Mouse (Mus musculus) spleen, embryonic (tissue): Measurements from ENCODE around the gene Mapkapk2.

Experiments
- CTCF ChIA-PET: fragments of 350-600 bp; sonication (Branson Sonifier 250); formaldehyde crosslinking; loops from one replicate; lab custom pipeline; 2022; lab: Charles Lee

Gene Mapkapk2

DNA sequence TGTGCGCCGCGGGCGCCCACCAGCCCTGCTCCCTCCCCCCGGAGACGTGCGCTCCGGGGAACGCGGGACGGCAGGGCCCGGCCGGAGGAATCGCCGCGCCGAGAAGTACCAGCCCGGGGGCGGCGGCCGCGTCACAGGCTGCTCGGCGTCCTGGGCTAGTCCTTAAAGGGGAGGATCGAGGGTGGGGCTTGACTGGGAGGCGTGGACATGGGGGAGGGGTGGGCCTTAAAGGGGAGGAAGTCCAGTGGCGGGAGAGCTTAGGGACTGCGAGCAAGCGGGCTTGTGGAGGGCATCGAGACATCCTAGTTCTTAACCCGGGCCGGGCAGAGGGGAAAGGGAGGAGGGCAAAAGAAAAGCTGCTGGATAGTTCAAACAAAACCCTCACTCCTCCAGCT is at the start of gene Mapkapk2:
Mapkapk2 (minus strand) TSS at position 127 of the 395 bp plus-strand sequence.
- CTCF ChIA-PET: no interaction called here

DNA sequence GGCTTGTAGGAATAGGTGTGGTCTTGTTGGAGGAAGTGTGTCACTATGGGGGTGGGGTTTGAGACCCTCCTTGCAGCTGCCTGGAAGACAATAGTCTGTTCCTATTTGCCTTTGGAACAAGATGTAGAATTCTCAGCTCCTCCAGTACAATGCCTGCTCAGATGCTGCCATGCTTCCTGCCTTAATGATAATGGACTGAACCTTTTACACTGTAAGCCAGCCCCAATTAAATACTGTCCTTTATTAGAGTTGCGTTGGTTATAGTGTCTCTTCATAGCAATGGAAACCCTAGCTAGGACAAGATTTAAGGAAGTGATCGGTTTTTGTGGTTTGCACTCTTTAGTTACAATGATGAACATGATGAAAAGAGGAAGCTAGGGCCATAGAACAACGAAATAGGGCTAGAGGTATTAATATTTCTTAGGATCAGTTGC is 48.6 kb upstream of the Mapkapk2 start:
- CTCF ChIA-PET: interaction anchor here (0.6 kb wide), 1 partner anchor 100 kb away, joined by 4 read pairs; no protein-coding TSS in a partner anchor

DNA sequence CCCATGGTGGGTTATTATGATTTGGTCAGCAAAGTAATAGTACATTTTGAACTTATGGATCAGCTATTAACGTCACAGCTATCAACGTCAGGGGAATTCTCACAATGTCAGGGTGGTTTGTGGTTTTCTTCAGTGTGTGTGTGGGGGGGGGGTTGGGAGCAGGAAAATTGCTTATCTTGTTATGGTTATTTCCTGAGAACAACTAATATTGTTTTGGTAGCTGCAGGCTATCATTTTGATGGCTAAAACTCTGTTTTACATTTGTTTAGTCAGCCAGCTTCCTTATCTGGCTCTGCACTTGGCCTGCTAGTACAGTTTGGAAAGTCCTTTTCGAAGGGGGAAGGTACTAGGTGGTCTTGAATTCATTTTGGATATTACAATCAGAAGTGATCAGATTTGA is 47.6 kb upstream of the Mapkapk2 start:
- CTCF ChIA-PET: interaction anchor here (0.6 kb wide), 3 partner anchors 36 to 54 kb away, joined by 3 to 14 read pairs (median 3); no protein-coding TSS in a partner anchor

DNA sequence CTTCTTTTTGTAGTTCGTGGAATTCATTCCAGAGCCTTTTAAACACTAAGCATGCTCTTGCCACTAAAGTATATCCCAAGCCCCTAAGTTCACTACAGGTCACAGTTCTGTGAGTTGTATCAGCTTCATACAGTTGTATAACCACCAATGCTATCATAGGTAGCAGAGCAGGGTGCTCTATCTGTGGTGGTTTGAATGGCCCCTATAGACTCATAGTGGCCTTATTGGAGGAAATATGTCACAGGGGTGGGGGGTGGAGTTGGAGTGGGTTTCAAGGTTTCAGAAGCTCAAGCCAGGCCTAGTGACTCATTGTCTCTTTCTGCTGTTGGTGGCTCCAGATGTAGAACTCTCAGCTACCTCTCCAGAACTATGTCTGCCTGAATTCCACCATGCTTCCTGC is 44.8 kb upstream of the Mapkapk2 start:
- CTCF ChIA-PET: no interaction called here

DNA sequence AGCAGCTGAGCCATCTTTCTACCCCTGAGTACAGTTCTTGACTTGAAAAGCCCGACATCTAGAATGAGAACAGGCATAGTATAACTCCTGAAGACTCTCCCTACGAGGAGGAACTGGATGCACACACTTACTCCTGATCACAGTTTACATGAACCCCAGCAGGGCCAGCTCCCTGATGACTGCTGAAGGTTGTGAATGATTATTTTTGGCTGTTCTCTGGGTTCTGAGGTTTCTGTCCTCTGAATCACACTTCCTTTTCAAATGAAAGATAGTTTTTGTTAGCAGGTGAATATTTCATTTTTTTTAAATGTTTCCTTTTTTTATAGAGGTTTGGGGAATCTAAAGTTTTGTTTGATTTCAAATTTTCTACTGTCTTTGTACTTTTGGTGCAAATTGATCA is 43.8 kb upstream of the Mapkapk2 start:
- CTCF ChIA-PET: no interaction called here

DNA sequence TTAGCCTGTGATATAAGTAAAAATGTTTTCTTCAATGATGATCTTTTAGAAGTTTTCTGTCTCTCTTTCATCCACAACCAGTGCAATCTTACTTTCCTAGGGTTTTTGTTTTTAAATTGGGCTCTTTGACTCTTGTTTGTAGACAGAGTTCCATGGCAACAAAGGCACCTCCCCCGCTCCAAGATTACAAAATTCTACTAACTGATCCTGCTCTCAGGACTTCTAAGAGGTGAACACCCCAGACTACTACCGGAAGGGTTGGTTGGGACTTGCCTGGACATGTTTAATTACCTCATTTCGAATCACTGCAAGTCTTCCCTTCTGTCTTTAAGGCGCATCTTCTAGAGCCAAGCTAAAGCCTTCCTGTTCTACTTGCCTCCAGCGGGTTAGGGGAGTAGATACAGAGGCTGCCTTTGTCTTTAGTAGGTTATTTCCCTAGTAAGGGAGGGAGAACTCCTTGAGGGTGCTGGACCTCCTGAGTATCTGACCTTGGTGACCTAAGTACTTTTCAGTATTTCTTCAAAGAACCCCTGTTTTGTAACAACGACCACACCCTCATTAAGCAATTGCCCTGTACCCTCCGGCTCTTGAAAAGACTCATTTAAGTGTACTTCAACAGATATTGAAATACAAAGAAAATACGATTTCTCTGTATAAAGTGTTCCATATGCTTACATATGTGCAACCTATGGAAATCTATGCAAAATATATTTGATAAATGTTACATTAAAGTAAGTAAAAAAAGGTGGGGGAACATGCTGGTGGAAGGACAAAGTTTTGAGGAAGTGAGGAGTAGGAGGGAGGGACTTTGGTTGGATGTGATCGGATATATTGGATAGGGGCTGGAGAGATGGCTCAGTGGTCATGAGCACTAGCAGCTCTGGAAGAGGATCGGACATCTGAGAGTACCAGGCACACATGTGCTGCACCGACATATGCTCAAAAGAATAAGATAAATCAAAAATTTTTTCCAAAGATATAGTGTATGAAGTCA is 41.8 kb upstream of the Mapkapk2 start:
- CTCF ChIA-PET: interaction anchor here (1.2 to 1.4 kb wide), 2 partner anchors 21 to 23 kb away, joined by 3 read pairs; no protein-coding TSS in a partner anchor

DNA sequence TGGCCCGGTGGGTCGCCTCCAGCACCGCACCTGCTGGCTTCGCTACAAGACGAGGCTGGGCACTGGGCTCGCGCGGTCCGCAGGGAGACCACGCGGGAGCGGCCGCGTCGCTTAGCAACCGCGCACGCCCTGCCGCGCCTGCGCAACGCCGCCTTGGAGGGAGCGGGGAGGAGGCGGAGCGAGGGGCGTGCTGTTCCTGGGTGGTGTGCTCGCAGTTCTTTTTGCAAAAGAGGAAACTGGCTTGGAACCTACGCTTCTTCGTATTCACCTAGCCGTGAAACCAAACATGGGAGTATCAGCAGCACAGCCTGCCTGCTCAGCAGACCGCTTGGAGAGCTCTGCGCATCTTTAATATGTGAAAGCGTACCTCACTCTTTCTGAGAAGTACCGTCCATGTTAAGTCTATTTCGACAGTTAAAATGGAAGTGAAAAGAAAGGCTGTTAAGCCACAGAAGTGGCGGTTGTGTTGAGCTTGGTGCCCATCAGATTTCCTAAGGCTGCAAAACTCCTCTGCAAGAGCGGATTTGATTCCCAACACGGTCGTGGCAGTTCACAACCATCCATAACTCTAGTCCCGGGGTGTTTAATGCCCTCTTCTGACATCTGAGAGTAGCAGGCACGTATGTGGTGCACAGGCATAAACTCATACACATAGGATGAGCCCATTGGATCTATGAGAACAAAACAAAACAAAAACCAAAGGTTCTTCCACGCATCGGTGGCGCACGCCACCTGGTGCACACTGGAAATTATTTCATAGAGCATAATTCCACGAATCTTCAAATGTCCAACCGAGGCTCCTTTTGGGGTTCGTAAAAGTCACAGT is 40.8 kb upstream of the Mapkapk2 start, which contains the start of gene Dyrk3:
Dyrk3 (minus strand) TSS at position 150 of the 826 bp plus-strand sequence.
- CTCF ChIA-PET: interaction anchor here (0.7 to 1.4 kb wide), 3 partner anchors 16 to 22 kb away, joined by 3 read pairs; no protein-coding TSS in a partner anchor

DNA sequence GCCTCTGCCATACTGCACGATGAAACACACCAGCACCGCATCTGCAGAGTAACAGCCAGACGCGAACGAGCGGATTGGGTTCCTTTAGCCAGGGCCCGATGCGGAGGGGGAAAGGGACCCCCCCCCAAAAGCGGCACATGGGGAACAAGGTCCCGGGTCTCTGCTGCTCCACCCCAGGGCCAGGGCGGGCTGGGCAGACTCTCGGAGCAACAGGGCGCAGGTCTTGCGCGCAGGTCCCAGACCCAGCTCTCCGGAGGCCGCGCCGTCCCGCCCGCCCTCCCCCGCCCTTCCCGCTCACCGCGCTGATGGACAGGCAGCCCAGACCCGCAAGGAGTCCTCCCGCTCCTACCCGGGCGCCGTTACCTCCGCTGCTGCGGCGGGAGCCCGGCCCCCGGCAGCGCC is 40.1 kb upstream of the Mapkapk2 start:
- CTCF ChIA-PET: no interaction called here

DNA sequence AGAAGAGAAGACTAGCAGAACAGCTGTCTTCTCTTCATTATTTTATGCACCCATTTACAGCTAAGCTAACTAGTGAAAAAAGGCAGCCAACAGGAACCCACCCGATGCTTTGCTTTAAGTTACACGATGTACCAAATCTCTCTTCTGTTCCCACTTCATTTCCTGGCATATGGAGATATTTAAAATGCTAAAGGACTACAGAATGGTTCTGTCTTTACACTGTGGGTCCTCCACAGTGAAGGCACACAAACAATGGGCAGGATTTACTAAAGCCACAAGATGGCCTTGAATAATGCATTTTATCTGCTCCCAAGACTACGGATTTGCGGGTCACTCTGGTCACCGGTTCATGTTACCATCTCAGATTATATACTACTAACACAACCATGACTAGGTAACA is 39.5 kb upstream of the Mapkapk2 start:
- CTCF ChIA-PET: no interaction called here

DNA sequence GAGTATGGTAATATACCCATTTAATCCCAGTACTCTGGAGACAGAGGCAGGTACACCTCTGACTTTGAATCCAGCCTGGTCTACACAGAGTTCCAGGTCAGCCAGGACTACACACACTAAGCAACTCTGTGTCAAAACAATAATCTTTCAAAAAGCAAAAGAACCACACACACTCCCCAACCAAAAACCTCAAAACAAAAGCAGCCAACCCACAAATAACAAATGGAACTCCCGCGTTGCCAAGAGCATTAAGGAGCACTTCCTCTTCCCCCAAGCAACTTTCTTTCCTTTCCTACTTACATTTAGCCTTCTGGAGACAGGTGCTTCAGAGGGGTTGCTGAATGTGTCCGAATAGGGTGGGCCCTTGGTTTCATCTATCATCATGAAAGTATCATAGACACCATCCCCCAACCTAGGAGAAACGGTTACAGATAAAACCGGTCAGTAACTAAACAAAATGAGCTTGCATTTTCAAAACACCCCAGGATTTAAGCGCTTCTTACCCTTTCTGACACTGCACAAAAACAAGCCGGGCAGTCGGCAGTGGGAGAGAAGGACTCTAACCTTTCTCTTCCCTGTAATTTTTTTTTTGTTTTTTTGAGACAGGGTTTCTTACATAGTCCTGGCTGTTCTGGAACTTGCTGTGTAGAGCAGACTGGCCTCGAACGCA is 38.5 kb upstream of the Mapkapk2 start:
- CTCF ChIA-PET: interaction anchor here (0.7 kb wide), 1 partner anchor 20 kb away, joined by 6 read pairs; no protein-coding TSS in a partner anchor

DNA sequence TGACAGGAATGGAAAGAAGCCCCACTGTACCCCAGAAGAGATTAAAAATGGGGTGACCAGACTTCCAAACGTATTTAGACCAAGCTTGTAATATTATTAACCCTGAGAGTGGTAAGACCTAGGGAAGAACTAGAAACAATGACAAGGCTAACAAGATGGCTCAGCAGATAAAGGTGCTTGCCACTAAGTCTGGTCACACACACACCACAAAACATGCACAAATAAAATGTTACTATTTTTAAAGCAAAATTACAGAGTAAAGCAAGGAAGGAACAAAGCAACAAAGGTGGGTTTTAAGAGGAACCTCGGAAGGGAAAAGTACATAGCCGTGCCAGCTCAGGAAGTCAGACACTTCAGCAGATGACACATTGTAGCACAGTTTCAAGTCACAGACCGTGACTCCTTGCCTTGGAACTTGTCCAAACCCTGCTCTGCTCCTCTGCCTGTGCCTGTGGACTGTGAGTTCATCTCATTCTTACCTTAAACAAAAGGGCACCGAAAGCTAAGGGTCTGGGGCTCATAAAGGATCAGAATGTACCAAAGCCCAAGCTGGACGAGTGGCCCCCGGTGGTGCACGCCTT is 37.4 kb upstream of the Mapkapk2 start:
- CTCF ChIA-PET: no interaction called here

DNA sequence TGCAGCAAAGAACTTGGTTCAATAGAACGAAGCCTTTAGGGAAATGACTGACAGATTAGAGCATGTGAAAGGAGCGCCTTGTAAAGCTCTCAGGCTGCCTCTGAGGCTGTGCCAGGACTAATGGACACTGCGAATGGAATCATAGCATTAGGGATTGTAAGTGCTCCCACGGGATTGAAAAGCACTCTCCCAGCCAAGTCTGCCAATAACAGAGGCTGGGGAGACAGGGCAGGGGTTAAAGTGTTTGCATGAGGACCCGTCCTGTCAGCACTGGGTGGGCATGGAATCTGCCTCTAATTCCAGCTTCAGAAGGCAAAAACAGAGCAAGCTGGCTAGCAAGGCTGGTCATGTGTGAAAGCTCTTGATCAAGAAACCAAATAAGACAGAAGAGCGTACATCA is 36.6 kb upstream of the Mapkapk2 start:
- CTCF ChIA-PET: no interaction called here

DNA sequence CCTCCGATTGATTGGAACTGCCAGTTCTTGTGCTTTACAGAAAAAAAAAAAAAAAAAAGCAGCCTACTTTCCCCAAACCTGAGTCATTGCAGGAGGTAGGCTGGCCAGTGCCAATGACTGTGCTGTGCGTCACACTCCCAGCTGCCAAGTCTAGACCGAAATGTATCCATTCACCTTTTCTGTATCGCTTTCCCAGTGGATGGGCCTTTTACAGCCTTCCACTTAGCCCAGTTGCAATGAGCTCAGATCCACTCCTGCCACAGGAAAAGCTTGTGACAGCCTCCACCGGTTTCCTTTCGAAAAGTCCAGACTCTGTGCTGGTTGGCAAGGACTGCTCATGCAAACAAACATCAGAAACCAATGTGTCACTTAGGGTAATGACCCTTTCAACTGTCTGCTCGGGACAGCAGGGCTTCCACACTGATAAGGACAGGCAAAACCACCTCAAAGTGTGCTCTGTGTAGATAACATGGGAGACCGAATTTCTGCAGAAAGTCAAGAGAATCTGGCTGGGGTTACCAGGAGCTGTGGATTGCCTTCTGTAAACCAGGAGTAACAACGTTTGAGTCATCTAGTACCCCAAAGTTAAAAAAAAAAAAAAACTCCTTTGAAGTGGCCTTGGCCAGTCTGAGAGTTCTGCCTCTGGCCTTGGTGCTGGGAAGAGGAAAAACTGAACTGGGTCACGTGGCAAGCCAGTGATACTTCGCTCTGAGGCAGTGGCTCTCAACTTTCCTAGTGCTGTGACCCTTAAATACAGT is 28.5 kb upstream of the Mapkapk2 start:
- CTCF ChIA-PET: interaction anchor here (0.6 to 0.7 kb wide), 5 partner anchors 15 to 564 kb away, joined by 4 to 7 read pairs (median 5); no protein-coding TSS in a partner anchor

DNA sequence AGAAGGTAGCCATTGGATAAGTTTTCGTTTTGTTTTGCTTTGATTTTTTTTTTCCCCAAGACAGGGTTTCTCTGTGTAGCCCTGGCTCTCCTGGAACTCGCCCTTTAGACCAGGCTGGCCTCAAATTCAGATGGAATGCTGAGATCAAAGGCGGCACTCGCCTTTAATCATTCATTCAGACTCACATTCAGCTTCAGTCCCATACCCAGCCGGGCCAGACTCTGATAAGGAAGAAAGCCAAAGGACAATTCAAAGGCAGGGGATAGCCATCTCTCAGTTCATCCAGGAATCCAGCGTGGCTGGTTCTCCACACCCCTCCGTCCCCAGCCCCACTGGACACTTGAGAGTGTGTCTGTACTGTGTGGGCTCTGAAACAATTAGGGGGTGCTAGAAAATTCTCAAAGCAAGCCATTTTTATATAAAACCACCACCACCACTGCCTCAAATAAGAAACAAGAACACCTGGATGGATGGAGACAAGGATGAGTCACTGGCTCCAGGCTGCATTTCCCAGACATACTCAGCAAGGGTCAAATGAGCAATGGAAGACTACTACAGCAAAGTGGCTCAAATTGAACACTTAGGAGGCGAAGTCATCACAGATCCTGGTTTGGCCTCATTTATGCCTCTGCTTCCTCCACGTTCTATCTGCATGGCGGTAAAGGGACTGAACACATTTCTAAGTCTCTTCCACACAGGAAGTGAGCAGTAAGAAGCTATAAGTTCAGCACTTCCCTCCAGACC is 26.1 kb upstream of the Mapkapk2 start:
- CTCF ChIA-PET: interaction anchor here (0.7 kb wide), 1 partner anchor 23 kb away, joined by 3 read pairs; no protein-coding TSS in a partner anchor

DNA sequence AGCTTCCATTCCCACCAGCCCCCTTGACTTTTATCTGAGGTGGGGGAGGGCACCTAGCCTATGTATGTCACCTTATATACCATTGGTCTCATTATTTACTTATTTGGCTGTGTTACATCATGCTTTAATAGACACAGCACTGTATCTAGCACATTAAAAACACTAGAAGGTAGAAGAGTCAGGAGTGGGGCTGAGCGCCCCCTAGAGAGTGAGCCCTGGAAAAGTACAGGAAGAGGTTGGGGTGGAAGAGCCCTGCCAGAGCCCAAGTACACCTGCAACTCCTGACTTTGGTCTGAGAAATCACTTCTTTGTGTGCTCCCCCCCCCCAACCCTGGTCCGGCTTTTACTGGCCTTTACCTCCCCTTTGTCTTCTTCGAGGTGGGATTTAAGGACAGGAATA is 24.4 kb upstream of the Mapkapk2 start:
- CTCF ChIA-PET: no interaction called here

DNA sequence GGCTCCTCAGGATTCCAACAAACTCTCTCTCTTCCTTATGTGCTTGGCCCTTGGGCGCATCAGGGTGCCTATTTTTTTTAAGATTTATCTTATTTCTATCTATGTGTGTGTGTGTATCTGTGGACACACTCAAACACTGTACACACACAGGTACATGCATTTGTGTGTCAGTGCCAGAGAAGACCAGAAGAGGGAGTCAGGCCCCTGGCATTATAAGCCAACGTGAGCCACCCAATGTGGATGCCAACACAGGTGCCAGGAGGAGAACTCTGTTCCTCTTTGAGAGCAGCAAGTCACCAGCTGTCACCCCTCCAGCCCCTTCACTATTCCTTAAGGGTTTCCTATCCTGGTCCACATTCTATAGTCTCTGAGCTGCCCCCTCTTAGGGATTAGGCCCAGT is 21.4 kb upstream of the Mapkapk2 start:
- CTCF ChIA-PET: interaction anchor here (0.7 to 0.9 kb wide), 2 partner anchors 37 to 307 kb away, joined by 3 read pairs; no protein-coding TSS in a partner anchor

DNA sequence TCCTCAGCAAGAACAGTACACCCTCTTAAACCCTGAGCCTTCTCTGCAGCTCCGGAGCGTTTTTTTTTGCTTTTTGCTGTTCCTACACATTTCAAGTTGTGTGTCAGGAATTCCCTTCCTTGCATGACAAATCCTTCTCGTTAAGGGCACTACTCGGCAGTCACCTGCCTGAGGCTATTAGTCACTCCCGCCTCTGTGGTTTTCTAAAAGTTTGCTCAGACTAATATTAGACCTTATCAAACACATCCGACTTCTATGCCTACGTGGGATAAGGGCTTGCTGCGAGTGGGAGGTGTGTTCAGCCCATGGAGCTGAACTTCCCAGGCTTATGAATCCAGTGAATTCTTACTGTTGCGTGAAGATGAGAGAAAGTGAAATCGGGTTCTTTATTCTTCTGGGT is 20.9 kb upstream of the Mapkapk2 start:
- CTCF ChIA-PET: interaction anchor here (1.0 kb wide), 2 partner anchors 21 to 35 kb away, joined by 3 read pairs; no protein-coding TSS in a partner anchor

DNA sequence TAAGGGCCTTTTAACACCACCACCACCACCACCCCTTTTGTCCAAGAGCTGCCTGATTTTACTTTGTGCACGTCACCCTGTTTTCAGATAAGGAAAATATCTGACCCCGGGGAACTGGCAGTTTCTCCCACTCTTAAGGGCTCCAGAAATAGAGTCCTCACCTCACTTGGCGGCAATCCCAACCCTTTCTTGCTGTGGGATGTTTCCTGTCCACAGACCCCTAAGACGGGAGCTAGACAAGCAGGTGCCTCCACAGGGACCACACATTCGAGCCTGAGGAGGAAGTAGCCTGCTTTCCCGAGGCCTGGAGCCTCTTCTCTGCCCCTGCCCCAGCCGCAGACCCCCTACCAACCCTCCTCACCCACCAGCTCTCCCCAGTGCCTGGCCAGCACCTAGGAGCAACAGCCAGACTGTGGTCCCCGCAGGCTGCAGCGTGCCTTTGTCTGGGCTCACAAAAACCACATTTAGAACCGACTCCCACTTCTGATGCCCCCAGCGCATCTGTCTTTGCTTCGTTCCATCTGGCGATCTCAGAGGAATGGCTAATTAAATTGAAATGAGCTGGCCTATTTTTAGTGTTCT is 18.9 kb upstream of the Mapkapk2 start:
- CTCF ChIA-PET: interaction anchor here (0.6 to 2.3 kb wide), 9 partner anchors 22 to 567 kb away, joined by 3 to 22 read pairs (median 5); partner anchors contain the start of gene Eif2d
